Mouse (Mus musculus): ENCODE results near the gene Ctnnbip1. TPM values are rescaled to one million over a fixed set of nuclear protein-coding genes. Genes with fewer than 3 reads are reported as not detected.

Ctnnbip1 gene
- polyA plus RNA-seq, 1 experiment from 2014 or later: 75.6 TPM

- Histone ChIP-seq H3K9me3 (no peaks in the 10 kb centered on the region), H3K27ac (no peak overlapping the region), H3K4me2 (replicated peaks) (no peak overlapping the region), H3K27me3 (replicated peaks) (no peaks in the 10 kb centered on the region), H3K4me1 (peaks cover 11% of the 10 kb centered on the region), H3K36me3 (peaks cover 12% of the 10 kb centered on the region), H3K9ac (no peak overlapping the region), H3K4me3 (no peak overlapping the region)
- ATAC-seq (ENCODE audit: low FRiP score, low read depth): no peak
- 86% methylated on average over 5 of the region's 5 CpGs for WGBS
These were observed 32.8 kb downstream of the Ctnnbip1 start for GRCm38 (mm10) chr4:149550866-149551265.

GRCm38 (mm10) chr4:149551696-149552095, 33.7 kb downstream of the Ctnnbip1 start:
- WGBS: 89% methylated on average over 5 of the region's 5 CpGs
- Histone ChIP-seq H3K27me3 (replicated peaks) (no peaks in the 10 kb centered on the region), H3K4me2 (replicated peaks) (no peak overlapping the region), H3K9ac (no peak overlapping the region), H3K9me3 (no peaks in the 10 kb centered on the region), H3K36me3 (peaks cover 3% of the 10 kb centered on the region), H3K4me3 (no peak overlapping the region), H3K27ac (no peak overlapping the region), H3K4me1 (peaks cover 11% of the 10 kb centered on the region)
- ATAC-seq (ENCODE audit: low FRiP score, low read depth): no peak

GRCm38 (mm10) chr4:149553834-149554233, 35.8 kb downstream of the Ctnnbip1 start:
- Histone ChIP-seq H3K4me1 (peaks cover 11% of the 10 kb centered on the region), H3K36me3 (no peaks in the 10 kb centered on the region; the same call in 1 of the 2 replicates), H3K9me3 (no peaks in the 10 kb centered on the region), H3K9ac (0 out of 2 replicates have a peak overlapping the region, but pooled peaks have one; percentile 8), H3K4me2 (replicated peaks) (no peak overlapping the region), H3K4me3 (no peak overlapping the region), H3K27me3 (replicated peaks) (no peaks in the 10 kb centered on the region), H3K27ac (no peak overlapping the region)
- no peak for ATAC-seq (ENCODE audit: low FRiP score, low read depth)
- WGBS: 75% methylated on average over 7 of the region's 7 CpGs

- H3K36me3 ChIP-seq: peaks cover 12% of the 10 kb centered on the region; the same call in 1 of the 2 replicates
- no peak overlapping the region for H3K4me3 ChIP-seq
- whole genome bisulfite sequencing: 91% methylated on average over 4 of the region's 4 CpGs
- H3K9ac ChIP-seq: no peak overlapping the region
- H3K27ac ChIP-seq: no peak overlapping the region
- H3K4me1 ChIP-seq: peaks cover 11% of the 10 kb centered on the region
- ATAC-seq (ENCODE audit: low FRiP score, low read depth): no peak
- H3K9me3 ChIP-seq: peaks cover 5% of the 10 kb centered on the region; the same call in 1 of the 2 replicates
- H3K4me2 ChIP-seq (replicated peaks): no peak overlapping the region
- H3K27me3 ChIP-seq (replicated peaks): no peaks in the 10 kb centered on the region
These were observed 38.1 kb downstream of the Ctnnbip1 start for GRCm38 (mm10) chr4:149556111-149556510.

GRCm38 (mm10) chr4:149557905-149558304, 39.9 kb downstream of the Ctnnbip1 start:
- no peak overlapping the region for H3K9ac ChIP-seq
- H3K4me2 ChIP-seq (replicated peaks): no peak overlapping the region
- peaks cover 5% of the 10 kb centered on the region; the same call in 1 of the 2 replicates for H3K9me3 ChIP-seq
- peaks cover 12% of the 10 kb centered on the region; the same call in 1 of the 2 replicates for H3K36me3 ChIP-seq
- H3K4me1 ChIP-seq: peaks cover 23% of the 10 kb centered on the region
- WGBS: 87% methylated on average over 5 of the region's 5 CpGs
- no peak overlapping the region for H3K4me3 ChIP-seq
- H3K27ac ChIP-seq: no peak overlapping the region
- no peak for ATAC-seq (ENCODE audit: low FRiP score, low read depth)
- no peaks in the 10 kb centered on the region for H3K27me3 ChIP-seq (replicated peaks)

GRCm38 (mm10) chr4:149558389-149558788, 40.4 kb downstream of the Ctnnbip1 start:
- no peak for ATAC-seq (ENCODE audit: low FRiP score, low read depth)
- no peak overlapping the region for H3K4me2 ChIP-seq (replicated peaks)

GRCm38 (mm10) chr4:149561392-149561791, 43.4 kb downstream of the Ctnnbip1 start:
- no peak overlapping the region for H3K4me3 ChIP-seq
- peaks cover 12% of the 10 kb centered on the region; the same call in 1 of the 2 replicates for H3K36me3 ChIP-seq
- 85% methylated on average over 4 of the region's 4 CpGs for WGBS
- H3K27me3 ChIP-seq (replicated peaks): no peaks in the 10 kb centered on the region
- no peak overlapping the region for H3K9ac ChIP-seq
- ATAC-seq (ENCODE audit: low FRiP score, low read depth): no peak
- peaks cover 5% of the 10 kb centered on the region; the same call in 1 of the 2 replicates for H3K9me3 ChIP-seq
- no peak overlapping the region for H3K4me2 ChIP-seq (replicated peaks)
- peaks cover 39% of the 10 kb centered on the region for H3K4me1 ChIP-seq
- H3K27ac ChIP-seq: no peak overlapping the region

More at GRCm38 (mm10) chr4:149558389-149558788, 40.4 kb downstream of the Ctnnbip1 start:
- H3K9me3 ChIP-seq: peaks cover 5% of the 10 kb centered on the region; the same call in 1 of the 2 replicates
- 92% methylated on average over 3 of the region's 3 CpGs for whole genome bisulfite sequencing
- no peak overlapping the region for H3K27ac ChIP-seq
- H3K4me1 ChIP-seq: peaks cover 28% of the 10 kb centered on the region
- H3K36me3 ChIP-seq: peaks cover 12% of the 10 kb centered on the region; the same call in 1 of the 2 replicates
- no peaks in the 10 kb centered on the region for H3K27me3 ChIP-seq (replicated peaks)
- H3K9ac ChIP-seq: no peak overlapping the region
- no peak overlapping the region for H3K4me3 ChIP-seq

- H3K4me3 ChIP-seq: no peak overlapping the region
- H3K27me3 ChIP-seq (replicated peaks): no peaks in the 10 kb centered on the region
- 46% methylated on average over 21 of the region's 21 CpGs for WGBS
- H3K27ac ChIP-seq: peak overlapping the region; percentile 83
- ATAC-seq (ENCODE audit: low FRiP score, low read depth): peak; percentile 57
- peak overlapping the region; percentile 38 for H3K4me2 ChIP-seq (replicated peaks)
- peak overlapping the region; percentile 41 for H3K9ac ChIP-seq
- H3K4me1 ChIP-seq: peaks cover 40% of the 10 kb centered on the region
- H3K9me3 ChIP-seq: peaks cover 5% of the 10 kb centered on the region; the same call in 1 of the 2 replicates
- H3K36me3 ChIP-seq: peaks cover 12% of the 10 kb centered on the region; the same call in 1 of the 2 replicates
These were observed 44.2 kb downstream of the Ctnnbip1 start for GRCm38 (mm10) chr4:149561986-149562904.

GRCm38 (mm10) chr4:149562905-149563347, 44.9 kb downstream of the Ctnnbip1 start:
- Histone ChIP-seq H3K27ac (peak overlapping the region; percentile 83), H3K9me3 (peaks cover 5% of the 10 kb centered on the region; the same call in 1 of the 2 replicates), H3K4me2 (replicated peaks) (peak overlapping the region; percentile 38)

GRCm38 (mm10) chr4:149563941-149564361, 45.9 kb downstream of the Ctnnbip1 start:
- Histone ChIP-seq H3K27ac (no peak overlapping the region; the same call in 1 of the 2 replicates), H3K27me3 (replicated peaks) (no peaks in the 10 kb centered on the region), H3K4me2 (replicated peaks) (peak overlapping the region; percentile 48; the same call in 1 of the 2 replicates), H3K4me1 (peaks cover 44% of the 10 kb centered on the region), H3K36me3 (peaks cover 12% of the 10 kb centered on the region; the same call in 1 of the 2 replicates), H3K9ac (no peak overlapping the region), H3K4me3 (no peak overlapping the region), H3K9me3 (peaks cover 5% of the 10 kb centered on the region; the same call in 1 of the 2 replicates)
- 84% methylated on average over 10 of the region's 10 CpGs for WGBS
- no peak for ATAC-seq (ENCODE audit: low FRiP score, low read depth)

More at GRCm38 (mm10) chr4:149562905-149563347, 44.9 kb downstream of the Ctnnbip1 start:
- Histone ChIP-seq H3K4me1 (peaks cover 44% of the 10 kb centered on the region), H3K9ac (peak overlapping the region; percentile 41), H3K27me3 (replicated peaks) (no peaks in the 10 kb centered on the region), H3K36me3 (peaks cover 12% of the 10 kb centered on the region; the same call in 1 of the 2 replicates), H3K4me3 (no peak overlapping the region)
- peak; percentile 69 for ATAC-seq (ENCODE audit: low FRiP score, low read depth)
- WGBS: 15% methylated on average over 7 of the region's 7 CpGs

- peaks cover 5% of the 10 kb centered on the region; the same call in 1 of the 2 replicates for H3K9me3 ChIP-seq
- whole genome bisulfite sequencing: 44% methylated on average over 20 of the region's 20 CpGs
- peak overlapping the region; percentile 83 for H3K27ac ChIP-seq
- peaks cover 44% of the 10 kb centered on the region for H3K4me1 ChIP-seq
- peak overlapping the region; percentile 48 for H3K4me2 ChIP-seq (replicated peaks)
- ATAC-seq (ENCODE audit: low FRiP score, low read depth): peak; percentile 76
- no peaks in the 10 kb centered on the region for H3K27me3 ChIP-seq (replicated peaks)
- H3K9ac ChIP-seq: 0 out of 2 replicates have a peak overlapping the region, but pooled peaks have one; percentile 29
- H3K4me3 ChIP-seq: no peak overlapping the region
- H3K36me3 ChIP-seq: peaks cover 5% of the 10 kb centered on the region; the same call in 1 of the 2 replicates
These were observed 46.7 kb downstream of the Ctnnbip1 start for GRCm38 (mm10) chr4:149564452-149565407.

Measured in neural tube, embryonic 12.5 days (tissue).